Mouse (Mus musculus): ENCODE data around the gene Celf2. TPM values are rescaled to one million over a fixed set of nuclear protein-coding genes. Genes with fewer than 3 reads are reported as not detected.

The Celf2 gene
- total RNA-seq, 2 experiments from 2014 or later: 33.3 to 58.2 TPM

- DNase-seq (ENCODE audit: low spot score in 2 of 2): no peak
Observed at GRCm38 (mm10) chr2:6925505-6925904, 583.9 kb downstream of the Celf2 start.

DNA sequence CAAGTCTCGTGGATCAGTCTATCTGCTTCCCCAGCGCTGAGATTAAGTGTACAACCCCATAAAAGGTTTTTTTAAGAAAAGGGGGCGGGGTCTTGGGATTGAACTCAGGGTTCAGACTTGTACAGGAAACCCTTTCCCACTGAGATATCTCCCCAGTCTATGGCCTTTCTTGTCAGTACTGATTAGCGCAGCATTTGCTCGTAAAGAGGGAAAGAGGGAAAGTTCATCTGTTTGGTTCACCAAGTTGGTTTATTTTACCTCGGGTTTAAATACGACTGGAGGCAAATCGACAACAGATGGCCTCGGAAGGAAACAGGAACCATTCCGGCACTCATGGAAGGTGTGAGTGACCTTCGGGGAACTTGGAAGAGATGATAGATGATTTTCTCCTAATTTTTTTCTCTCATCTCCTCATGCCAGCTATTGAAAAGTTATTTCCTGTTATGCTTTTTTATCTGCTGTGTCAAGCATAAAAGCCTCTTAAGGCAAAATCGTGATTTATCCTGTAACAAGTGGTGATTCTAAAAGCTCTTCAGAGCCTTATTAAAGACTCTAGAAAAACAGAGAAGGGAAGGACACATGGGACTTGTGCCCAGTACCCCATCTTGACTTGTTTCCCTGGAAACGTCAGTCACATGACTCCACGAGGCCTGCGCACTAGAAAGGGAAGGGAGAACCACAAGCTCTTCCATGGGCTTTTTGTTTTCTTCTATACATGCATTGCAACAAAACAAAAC lies 585.5 kb downstream of the Celf2 start:
- no peak for DNase-seq (ENCODE audit: low spot score in 2 of 2)

DNA sequence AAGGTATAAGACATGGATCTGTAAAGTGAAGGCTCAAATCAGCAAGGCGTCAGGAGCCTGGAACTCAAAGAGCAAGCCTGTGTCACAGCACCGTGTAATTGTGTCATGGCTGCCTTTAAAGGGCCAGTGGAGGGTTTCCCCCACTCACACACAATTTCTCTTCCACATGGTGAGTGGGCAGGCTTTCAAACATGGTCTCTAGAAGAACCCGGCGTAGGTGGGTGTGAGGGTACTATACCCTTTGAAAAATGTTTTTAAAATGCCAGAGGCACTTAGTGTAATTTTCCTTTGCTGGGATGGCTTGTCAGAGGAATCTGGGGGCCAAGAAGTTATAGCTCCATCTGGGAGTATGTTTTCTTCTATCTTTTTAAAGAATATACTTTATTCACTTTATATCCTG lies 594.0 kb downstream of the Celf2 start:
- no peak for DNase-seq (ENCODE audit: low spot score in 2 of 2)

DNA sequence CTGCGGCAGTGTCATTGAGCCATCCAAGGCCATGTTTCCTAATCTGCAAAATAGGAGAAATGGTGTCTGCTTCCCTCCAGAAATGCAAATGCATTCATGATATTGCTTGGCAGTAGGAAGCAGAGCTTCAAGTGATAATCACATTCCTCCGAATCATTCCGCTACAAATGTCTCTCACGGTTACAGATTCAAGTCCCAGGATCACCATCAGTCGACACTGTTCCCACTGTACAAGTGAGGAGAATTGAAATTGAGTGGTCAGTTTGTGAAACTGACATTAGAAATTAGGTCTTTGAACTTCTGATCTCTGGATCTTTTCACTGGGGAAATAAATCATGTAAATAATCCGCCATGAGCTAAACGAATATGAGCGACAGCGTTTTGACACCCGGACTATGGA lies 596.0 kb downstream of the Celf2 start:
- DNase-seq (ENCODE audit: low spot score in 2 of 2): no peak

GRCm38 (mm10) chr2:6911932-6912331 lies 597.4 kb downstream of the Celf2 start:
- DNase-seq (ENCODE audit: low spot score in 2 of 2): no peak

GRCm38 (mm10) chr2:6909921-6910320 lies 599.4 kb downstream of the Celf2 start:
- no peak for DNase-seq (ENCODE audit: low spot score in 2 of 2)

DNA sequence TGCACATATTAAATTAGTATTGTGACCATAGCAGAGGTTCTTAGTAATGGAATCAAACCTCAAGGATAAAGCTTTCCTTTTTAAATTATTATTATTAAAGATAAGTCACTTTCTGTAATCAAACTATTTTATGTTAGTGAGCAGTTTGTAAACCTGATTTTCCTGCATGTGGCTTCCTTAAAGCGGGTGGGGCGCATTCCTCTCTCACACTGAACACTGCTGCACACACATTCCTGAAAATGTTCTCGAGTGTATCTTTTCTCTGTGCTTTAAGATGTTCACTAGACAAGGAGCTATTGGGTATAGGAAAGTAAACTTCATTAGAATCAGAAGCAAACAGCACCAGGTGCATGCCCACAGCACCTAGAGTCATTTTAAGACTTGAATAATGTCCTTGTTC lies 605.0 kb downstream of the Celf2 start:
- DNase-seq (ENCODE audit: low spot score in 2 of 2): no peak

- DNase-seq (ENCODE audit: low spot score in 2 of 2): no peak
Observed at GRCm38 (mm10) chr2:6903251-6903763, 606.1 kb downstream of the Celf2 start.

GRCm38 (mm10) chr2:6896896-6897295 lies 612.5 kb downstream of the Celf2 start:
- DNase-seq (ENCODE audit: low spot score in 2 of 2): no peak

DNA sequence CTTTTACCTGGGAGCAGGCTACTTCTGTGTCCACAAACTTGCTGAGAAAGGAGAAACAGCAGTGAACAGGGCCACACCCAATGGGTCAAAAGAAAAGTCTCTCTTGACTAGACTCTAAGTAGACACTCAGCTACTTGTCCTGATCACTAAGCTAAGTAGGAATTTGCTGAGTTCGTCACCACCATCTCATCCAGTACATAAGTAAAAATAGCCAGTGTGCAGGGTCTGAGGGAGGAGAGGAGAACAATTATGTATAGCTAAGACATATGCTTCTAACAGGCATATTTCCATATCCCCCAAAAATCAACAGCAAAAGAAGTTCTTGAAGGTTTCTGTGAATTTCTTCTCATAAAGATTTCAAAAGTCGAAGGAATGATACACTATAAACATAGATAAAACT lies 615.8 kb downstream of the Celf2 start:
- no peak for DNase-seq (ENCODE audit: low spot score in 2 of 2)

DNA sequence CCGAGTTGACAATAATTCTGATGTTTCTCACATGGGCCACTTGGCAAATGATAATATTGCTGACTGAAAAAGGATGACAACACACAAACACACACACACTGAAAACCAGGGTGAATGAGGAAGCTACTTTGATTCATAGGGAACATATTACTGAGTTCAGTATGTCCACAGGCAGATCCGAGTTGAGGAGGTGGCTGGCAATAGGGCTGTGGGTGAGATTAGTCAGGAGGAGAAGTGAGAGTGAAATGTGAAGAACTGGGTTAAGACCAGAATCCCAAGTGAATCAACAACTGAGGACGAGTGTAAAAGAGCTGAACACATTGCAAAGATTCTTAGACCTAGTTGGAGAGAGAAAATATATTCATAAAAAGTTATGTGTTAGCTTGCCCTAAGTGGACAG lies 616.3 kb downstream of the Celf2 start:
- no peak for DNase-seq (ENCODE audit: low spot score in 2 of 2)

GRCm38 (mm10) chr2:6884796-6885711 lies 624.3 kb downstream of the Celf2 start:
- DNase-seq (ENCODE audit: low spot score in 2 of 2): no peak

- no peak for DNase-seq (ENCODE audit: low spot score in 2 of 2)
Observed at GRCm38 (mm10) chr2:6883996-6884795, 625.2 kb downstream of the Celf2 start.

DNA sequence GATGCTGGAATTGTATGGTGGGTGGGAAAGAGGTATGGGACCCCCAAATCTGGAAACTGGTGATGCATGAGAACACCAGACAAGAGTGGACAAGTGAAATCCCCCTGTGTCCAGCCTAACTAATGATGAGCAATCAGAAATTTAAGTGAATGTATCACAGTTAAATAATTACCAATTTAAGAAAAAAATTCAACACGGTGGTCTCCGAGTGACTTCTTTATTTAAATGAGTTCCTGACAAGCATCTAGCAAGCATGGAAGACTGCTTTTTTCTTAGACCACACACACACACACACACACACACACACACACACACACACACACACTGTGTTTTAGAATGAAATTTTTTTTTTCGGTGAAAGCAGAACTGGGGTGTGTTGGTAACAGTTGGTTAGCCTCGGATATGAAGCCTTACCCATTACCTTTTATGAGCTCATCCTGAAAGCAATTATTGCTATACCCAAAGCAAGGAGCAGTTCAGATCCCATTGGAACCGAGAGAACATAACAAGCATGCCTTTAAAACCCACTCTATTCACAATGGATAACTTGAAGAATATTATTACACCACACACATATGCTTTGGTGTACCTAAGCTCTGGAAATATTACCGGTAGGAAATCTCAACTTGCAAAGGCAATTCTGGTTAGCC lies 627.0 kb downstream of the Celf2 start:
- DNase-seq (ENCODE audit: low spot score in 2 of 2): no peak

GRCm38 (mm10) chr2:6880941-6881575 lies 628.3 kb downstream of the Celf2 start:
- DNase-seq (ENCODE audit: low spot score in 2 of 2): no peak

DNA sequence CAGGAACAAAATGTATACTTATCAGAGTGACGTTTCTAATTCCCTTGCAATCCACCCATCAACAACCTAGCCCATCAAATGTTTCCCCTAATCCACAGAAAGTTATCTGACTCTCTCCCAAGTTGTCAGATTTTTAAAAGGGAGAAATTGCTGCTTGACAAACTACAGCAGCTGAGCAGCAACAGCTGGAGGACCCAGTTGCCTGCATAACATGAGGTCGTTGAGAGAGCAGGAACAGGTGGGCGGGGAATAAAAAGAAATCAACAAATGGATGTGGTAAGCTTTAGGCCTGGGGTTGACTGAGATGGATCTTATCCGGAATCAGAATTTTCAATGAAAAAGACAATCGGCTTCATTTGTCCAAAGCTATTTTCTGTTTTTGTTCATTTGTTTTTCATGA lies 632.3 kb downstream of the Celf2 start:
- DNase-seq (ENCODE audit: low spot score in 2 of 2): no peak

GRCm38 (mm10) chr2:6876547-6876946 lies 632.8 kb downstream of the Celf2 start:
- DNase-seq (ENCODE audit: low spot score in 2 of 2): no peak

DNA sequence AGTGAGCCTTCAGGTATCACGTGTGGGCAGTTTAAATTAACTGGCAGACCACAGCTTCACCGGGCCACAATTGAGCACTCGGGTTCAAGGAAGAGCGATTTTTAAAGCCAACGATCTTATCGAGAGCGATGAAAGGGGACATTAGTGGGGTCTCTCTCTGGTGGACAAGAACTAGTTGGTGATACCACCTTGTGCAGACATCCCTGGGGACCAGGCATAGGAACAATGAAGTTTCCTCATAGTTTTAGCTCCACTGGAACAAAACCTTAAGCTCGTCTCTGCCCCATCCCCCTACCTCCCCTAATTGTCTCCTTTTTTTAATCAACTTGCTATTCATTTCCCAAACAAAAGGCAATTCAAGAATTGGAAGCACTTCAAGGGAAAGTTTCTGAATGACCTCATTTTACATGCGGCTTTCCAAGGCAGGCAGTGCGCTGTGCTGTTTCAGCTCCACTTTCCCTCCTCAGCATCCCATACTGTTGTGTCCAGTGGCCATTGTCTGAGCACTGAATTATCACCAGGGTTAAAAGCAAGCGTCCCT lies 634.2 kb downstream of the Celf2 start:
- DNase-seq (ENCODE audit: low spot score in 2 of 2): no peak

- no peak for DNase-seq (ENCODE audit: low spot score in 2 of 2)
Observed at GRCm38 (mm10) chr2:6874266-6874955, 635.0 kb downstream of the Celf2 start.
